Mouse (Mus musculus) monocyte, adult 59 days (primary cell): ENCODE measurements around the gene Gm3591. TPM values are rescaled to one million over a fixed set of nuclear protein-coding genes. Genes with fewer than 3 reads are reported as not detected.

Experiments used
- total RNA-seq, 2 experiments: library from RNA; stranded (reverse); gene quantifications; one replicate each; pipeline ENCODE4 v1.2.4; 2023

The Gm3591 gene
- total RNA-seq, result not detected

DNA sequence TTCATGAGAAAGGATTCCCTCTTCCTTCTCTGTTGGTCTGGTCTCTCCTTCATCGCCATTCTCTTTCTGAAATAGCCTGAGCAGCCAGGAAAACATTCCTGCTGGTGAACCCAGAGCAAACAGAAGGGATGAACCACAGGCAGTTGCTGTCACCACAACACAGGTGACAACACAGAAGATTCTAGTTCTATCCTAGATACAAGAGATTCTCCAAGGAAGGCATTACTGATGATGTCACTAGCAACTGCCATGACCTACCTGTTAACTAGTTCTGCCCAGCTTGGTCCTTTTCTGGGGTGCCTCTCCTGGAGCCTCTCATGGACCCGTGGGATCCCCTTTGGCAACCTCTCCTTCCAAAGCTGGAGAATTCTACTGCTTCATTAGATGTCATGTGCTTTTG lies at the start of gene Gm3591:
Gene Gm3591, minus strand, starts transcription at position 101 of the 400 bp plus-strand sequence.

DNA sequence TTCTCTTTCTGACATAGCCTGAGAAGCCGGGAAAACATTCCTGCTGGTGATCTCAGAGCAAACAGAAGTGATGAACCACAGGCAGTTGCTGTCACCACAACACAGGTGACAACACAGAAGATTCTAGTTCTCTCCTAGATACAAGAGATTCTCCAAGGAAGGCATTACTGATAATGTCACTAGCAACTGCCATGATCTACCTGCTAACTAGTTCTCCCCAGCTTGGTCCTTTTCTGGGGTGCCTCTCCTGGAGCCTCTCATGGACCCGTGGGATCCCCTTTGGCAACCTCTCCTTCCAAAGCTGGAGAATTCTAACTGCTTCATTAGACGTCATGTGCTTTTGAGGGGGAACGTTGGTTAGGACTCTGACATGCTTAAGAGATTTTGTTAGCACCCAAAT lies 32.2 kb upstream of the Gm3591 start, which contains the start of gene Gm3594:
Gene Gm3594, minus strand, starts transcription at position 101 of the 400 bp plus-strand sequence.

DNA sequence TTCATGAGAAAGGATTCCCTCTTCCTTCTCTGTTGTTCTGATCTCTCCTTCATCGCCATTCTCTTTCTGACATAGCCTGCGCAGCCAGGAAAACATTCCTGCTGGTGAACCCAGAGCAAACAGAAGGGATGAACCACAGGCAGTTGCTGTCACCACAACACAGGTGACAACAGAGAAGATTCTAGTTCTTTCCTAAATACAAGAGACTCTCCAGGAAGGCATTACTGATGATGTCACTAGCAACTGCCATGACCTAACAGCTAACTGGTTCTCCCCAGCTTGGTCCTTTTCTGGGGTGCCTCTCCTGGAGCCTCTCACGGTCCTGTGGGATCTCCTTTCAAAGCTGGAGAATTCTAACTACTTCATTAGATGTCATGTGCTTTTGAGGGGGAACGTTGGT lies 22.1 kb downstream of the Gm3591 start, which contains the start of gene Gm16440:
Gene Gm16440, minus strand, starts transcription at position 101 of the 400 bp plus-strand sequence.

Other genes starting within 250 kb of the Gm3591 start
- gene Gm21560, start 193.2 kb downstream of the Gm3591 start, total RNA-seq, result not detected
- not detected for gene Gm3411, start 125.2 kb downstream of the Gm3591 start, total RNA-seq
- gene Gm21103, start 107.6 kb downstream of the Gm3591 start, total RNA-seq, result not detected
- not detected for gene Gm3618, start 68.8 kb downstream of the Gm3591 start, total RNA-seq
- gene Gm16440, start 22.2 kb downstream of the Gm3591 start, total RNA-seq, result not detected
- not detected for gene Gm3594, start 32.1 kb upstream of the Gm3591 start, total RNA-seq
- gene Gm8356, start 124.8 kb upstream of the Gm3591 start, total RNA-seq, result not detected
- gene Gm3629, start 178.1 kb upstream of the Gm3591 start, total RNA-seq, result not detected
- gene Gm3460, start 209.9 kb upstream of the Gm3591 start, total RNA-seq, result not detected